Mouse (Mus musculus) CD4-positive, CD25-positive, alpha-beta regulatory T cell, adult 4 months (primary cell): ENCODE measurements around the gene Gpr182. TPM values are rescaled to one million over a fixed set of nuclear protein-coding genes. Genes with fewer than 3 reads are reported as not detected.

ENCODE experiments used
- polyA plus RNA-seq, 2 experiments: library from polyadenylated mRNA; unstranded; fragments of 100-300 nt; shearing (Covaris generic); gene quantifications; one replicate each; pipeline ENCODE4 v1.2.1; 2017

Gene Gpr182
- polyA plus RNA-seq, 2 experiments from 2014 or later: 0.29 TPM; not detected in 1

Other genes with a start within 250 kb of the Gpr182 start
- gene Ndufa4l2, start 236.8 kb downstream of the Gpr182 start, polyA plus RNA-seq: not detected
- 10 to 100 TPM; 55.4 to 78.3 TPM for gene Shmt2, start 229.3 kb downstream of the Gpr182 start, polyA plus RNA-seq
- not detected for gene Nxph4, start 217.2 kb downstream of the Gpr182 start, polyA plus RNA-seq
- gene Lrp1, start 130.6 kb downstream of the Gpr182 start, polyA plus RNA-seq: under 1 TPM; 0.30 to 0.96 TPM
- 100 to 1,000 TPM; 173 to 320 TPM for gene Stat6, start 108.7 kb downstream of the Gpr182 start, polyA plus RNA-seq
- 1 to 10 TPM; 2.5 to 4.0 TPM for gene Nemp1, start 84.8 kb downstream of the Gpr182 start, polyA plus RNA-seq
- gene Nab2, start 83.2 kb downstream of the Gpr182 start, polyA plus RNA-seq: 10 to 100 TPM in 1 of 2 experiments, 1 to 10 TPM in 1; 8.9 to 10.8 TPM
- not detected for gene Myo1a, start 46.6 kb downstream of the Gpr182 start, polyA plus RNA-seq
- gene Tac2, start 27.3 kb downstream of the Gpr182 start, polyA plus RNA-seq: not detected
- gene Zbtb39, start 12.2 kb downstream of the Gpr182 start, polyA plus RNA-seq: under 1 TPM; 0.57 to 0.81 TPM
- gene Rdh1, start 8.0 kb upstream of the Gpr182 start, polyA plus RNA-seq: under 1 TPM in 1 of 2 experiments, not detected in 1; 0.27 TPM
- under 1 TPM in 1 of 2 experiments, not detected in 1; 0.40 TPM for gene Rdh16f1, start 8.1 kb upstream of the Gpr182 start, polyA plus RNA-seq
- gene Rdh9, start 24.7 kb upstream of the Gpr182 start, polyA plus RNA-seq: 1 to 10 TPM in 1 of 2 experiments, not detected in 1; 1.5 TPM
- not detected for gene Rdh16, start 49.4 kb upstream of the Gpr182 start, polyA plus RNA-seq
- gene Rdh19, start 98.2 kb upstream of the Gpr182 start, polyA plus RNA-seq: not detected
- not detected for gene Rdh16f2, start 114.7 kb upstream of the Gpr182 start, polyA plus RNA-seq
- gene Rdh7, start 137.1 kb upstream of the Gpr182 start, polyA plus RNA-seq: not detected
- gene Sdr9c7, start 146.8 kb upstream of the Gpr182 start, polyA plus RNA-seq: not detected